Mouse (Mus musculus) heart, postnatal 4 days (tissue): ENCODE data around the gene Zcchc24. TPM values are rescaled to one million over a fixed set of nuclear protein-coding genes. Genes with fewer than 3 reads are reported as not detected.

ENCODE experiments used
- DNase-seq: peaks from one replicate; pipeline ENCODE4 v3.0.0; 2021
- total RNA-seq, 2 experiments: library from RNA; stranded (reverse); gene quantifications; 2 replicates each; pipeline ENCODE4 v1.2.3; 2021

The Zcchc24 gene
- total RNA-seq, 2 experiments from 2014 or later: 48.6 to 52.2 TPM

DNA sequence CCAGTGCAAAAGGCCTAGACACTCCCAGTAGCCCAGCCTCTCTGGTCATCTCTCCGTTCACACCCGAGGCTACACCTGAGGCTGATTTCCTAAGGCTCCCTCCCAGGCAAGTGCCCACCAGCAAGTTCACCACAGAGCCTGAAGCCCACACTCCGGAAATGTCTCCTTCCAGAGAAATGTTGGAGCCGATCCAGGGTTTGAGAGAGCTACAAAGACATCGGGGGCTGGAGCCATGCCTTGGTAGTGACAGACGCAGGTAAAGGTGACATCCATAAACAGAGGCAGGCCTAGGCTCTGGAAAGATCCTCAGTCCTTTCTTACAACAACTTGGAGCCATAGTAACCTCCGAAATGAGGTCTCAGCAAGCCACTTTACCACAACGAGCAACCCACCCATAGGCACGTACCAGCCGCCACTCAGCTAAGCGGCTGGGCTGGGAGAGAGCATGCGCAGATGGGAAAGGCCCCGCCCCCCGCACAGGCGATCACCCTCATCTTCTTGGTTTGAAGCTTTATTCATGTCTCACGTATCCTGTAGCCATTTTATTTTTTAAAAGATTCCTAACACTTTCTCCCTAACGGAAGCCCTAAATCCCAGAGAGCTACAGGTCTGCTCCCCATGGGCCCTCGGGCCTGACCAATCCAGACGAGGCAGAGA is 103.4 kb downstream of the Zcchc24 start:
- DNase-seq: peak; percentile 35

GRCm38 (mm10) chr14:25664310-25664695 is 104.5 kb downstream of the Zcchc24 start:
- DNase-seq: no peak

GRCm38 (mm10) chr14:25663649-25664309 is 105.1 kb downstream of the Zcchc24 start:
- DNase-seq: no peak

Other genes starting within 250 kb of the Zcchc24 start
- 100 to 1,000 TPM; 188 to 208 TPM for gene Ppif, start 74.9 kb downstream of the Zcchc24 start, total RNA-seq
- gene Anxa11, start 73.1 kb upstream of the Zcchc24 start, total RNA-seq: 10 to 100 TPM; 69.8 to 72.3 TPM
- gene Plac9a, start 134.1 kb upstream of the Zcchc24 start, total RNA-seq: 1 to 10 TPM; 1.0 to 3.2 TPM
- gene Tmem254a, start 158.6 kb upstream of the Zcchc24 start, total RNA-seq: 1 to 10 TPM; 4.5 to 5.4 TPM
- gene Cphx1, start 169.3 kb upstream of the Zcchc24 start, total RNA-seq: not detected
- not detected for gene Duxbl1, start 209.5 kb upstream of the Zcchc24 start, total RNA-seq